Comparison of ENCODE assay signal across 14 mouse cellular contexts in the genomic region with DNA sequence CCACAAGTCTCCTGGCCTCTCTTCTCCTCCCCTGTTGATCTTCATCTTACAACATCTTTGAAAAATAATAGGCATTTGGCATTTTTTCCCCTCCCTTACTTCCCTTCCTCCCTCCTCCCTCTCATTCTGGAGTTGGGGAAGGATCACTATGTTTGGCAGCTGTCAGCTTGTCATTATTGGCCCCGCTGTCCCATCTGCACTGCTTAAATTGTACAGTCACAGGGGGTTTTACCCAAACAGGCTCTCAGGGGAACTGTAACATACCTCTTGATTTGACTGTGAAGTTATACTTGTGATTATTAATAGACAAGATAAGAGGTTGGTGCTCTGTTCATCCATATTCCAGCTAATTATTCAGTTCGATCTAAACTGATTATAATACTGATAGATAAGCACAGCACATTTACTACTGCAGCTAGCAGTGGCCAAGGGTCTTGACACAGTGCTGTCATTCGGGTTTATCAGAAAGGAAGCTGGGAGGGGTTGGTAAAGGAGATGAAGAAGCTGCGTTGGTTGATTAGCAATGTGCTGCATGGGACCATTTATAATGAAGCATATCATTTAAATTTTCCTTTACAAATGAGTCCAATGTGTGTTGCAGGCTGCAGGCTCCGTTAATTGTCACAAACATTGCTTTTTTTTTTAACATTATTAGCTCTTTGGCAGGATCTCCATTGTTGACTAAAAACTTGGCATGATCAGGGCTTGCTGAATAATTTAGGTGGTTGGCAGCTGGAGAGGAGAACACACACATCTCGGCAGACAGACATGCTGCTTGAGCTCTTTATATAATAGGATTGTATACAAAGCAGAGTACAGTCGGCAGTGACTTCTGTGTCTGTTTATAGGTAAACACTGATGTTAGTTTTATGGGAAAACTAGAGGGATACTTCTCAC.
DNase-seq lines count a peak whose midpoint lies in the region; ATAC-seq and TF ChIP-seq lines count a peak whose summit lies in the region.
"Had no signal": no experiment of that assay in that cellular context is flagged by ENCODE, and none has a peak within 500 bp of the region (broad histone marks: within the 10 kb centered on the region; RNA-seq: fewer than 3 reads in every experiment).

No protein-coding gene starts in this region.

- no peak overlapping the region for H3K9ac ChIP-seq in lung, embryonic 14.5 days
- H3K9ac ChIP-seq in lung, postnatal 0 days (replicated peaks; ENCODE audit: low read depth) = no peak overlapping the region
- no peak overlapping the region for H3K9ac ChIP-seq in hindbrain, postnatal 0 days (replicated peaks; ENCODE audit: low read length)
- H3K9ac ChIP-seq in midbrain, postnatal 0 days (replicated peaks; ENCODE audit: low read length, poor library complexity, severe bottlenecking) = no peak overlapping the region
- H3K9ac ChIP-seq in heart, adult 2 months (ENCODE audit: low read depth, low read length) = no peak overlapping the region
- H3K9ac ChIP-seq: heart, embryonic 13.5 days; liver, postnatal 0 days had no signal

- WGBS in lung, embryonic 14.5 days = 53% methylated on average over 7 of the region's 7 CpGs
- WGBS in lung, postnatal 0 days = 47% methylated on average over 7 of the region's 7 CpGs
- WGBS in hindbrain, postnatal 0 days = 28% methylated on average over 7 of the region's 7 CpGs
- WGBS in midbrain, postnatal 0 days = 27% methylated on average over 7 of the region's 7 CpGs
- 53% methylated on average over 7 of the region's 7 CpGs for WGBS in heart, adult 2 months

- no peaks in the 10 kb centered on the region for H3K9me3 ChIP-seq in lung, embryonic 14.5 days (ENCODE audit: low read depth, low read length)
- no peaks in the 10 kb centered on the region for H3K9me3 ChIP-seq in lung, postnatal 0 days (ENCODE audit: low read length)
- no peaks in the 10 kb centered on the region for H3K9me3 ChIP-seq in hindbrain, postnatal 0 days (ENCODE audit: low read length)
- H3K9me3 ChIP-seq in midbrain, postnatal 0 days (ENCODE audit: low read length) = no peaks in the 10 kb centered on the region
- H3K9me3 ChIP-seq: heart, embryonic 13.5 days had no signal

- TF ChIP-seq EP300 in lung, postnatal 0 days (IDR thresholded peaks at IDR 0.05) = no peak
- TF ChIP-seq EP300 in heart, adult 2 months (IDR thresholded peaks at IDR 0.05; ENCODE audit: insufficient read depth, low read depth, low read length) = no peak

- no peak for TF ChIP-seq CTCF in lung, embryonic 14.5 days (IDR thresholded peaks at IDR 0.05; ENCODE audit: low read depth)
- no peak for TF ChIP-seq CTCF in lung, postnatal 0 days (IDR thresholded peaks at IDR 0.05)
- TF ChIP-seq CTCF in brain, embryonic 14.5 days (IDR thresholded peaks at IDR 0.05; ENCODE audit: borderline replicate concordance, extremely low read depth, insufficient read depth, insufficient read length) = no peak
- TF ChIP-seq CTCF in hindbrain, postnatal 0 days (IDR thresholded peaks at IDR 0.05; ENCODE audit: low read depth) = no peak
- TF ChIP-seq CTCF in midbrain, postnatal 0 days (IDR thresholded peaks at IDR 0.05) = no peak
- TF ChIP-seq CTCF in heart, adult 2 months (IDR thresholded peaks at IDR 0.05) = no peak

- intact Hi-C loops in heart, adult 2 months (cut with DNase I) = no loop called here
- intact Hi-C loops in left cerebral cortex, postnatal 25 days (cut with DNase I) = no loop called here

- TF ChIP-seq POLR2A in brain, embryonic 14.5 days (IDR thresholded peaks at IDR 0.05; ENCODE audit: borderline replicate concordance, extremely low read depth, insufficient read depth, insufficient read length, poor library complexity, severe bottlenecking) = no peak
- TF ChIP-seq POLR2A in heart, adult 2 months (IDR thresholded peaks at IDR 0.05; ENCODE audit: insufficient read depth, low read depth, low read length) = no peak

- no peak overlapping the region for H3K4me3 ChIP-seq in lung, embryonic 14.5 days (ENCODE audit: low read depth, low read length)
- H3K4me3 ChIP-seq in lung, postnatal 0 days (ENCODE audit: low read depth, low read length) = no peak overlapping the region
- no peak overlapping the region for H3K4me3 ChIP-seq in hindbrain, postnatal 0 days (ENCODE audit: low read length)
- H3K4me3 ChIP-seq in midbrain, postnatal 0 days (ENCODE audit: low read depth, low read length) = no peak overlapping the region
- no peak overlapping the region for H3K4me3 ChIP-seq in heart, adult 2 months
- H3K4me3 ChIP-seq: heart, embryonic 13.5 days had no signal

- ATAC-seq in lung, embryonic 14.5 days (ENCODE audit: insufficient read depth) = no peak
- no peak for ATAC-seq in lung, postnatal 0 days
- ATAC-seq in hindbrain, postnatal 0 days = no peak
- no peak for ATAC-seq in midbrain, postnatal 0 days (ENCODE audit: low FRiP score)
- ATAC-seq: liver, postnatal 0 days had no signal

- H3K79me2 ChIP-seq in heart, adult 2 months (replicated peaks; ENCODE audit: control insufficient read depth, insufficient read depth, low read length) = no peaks in the 10 kb centered on the region

- H3K27me3 ChIP-seq in lung, embryonic 14.5 days (ENCODE audit: insufficient read depth, low read length) = no peaks in the 10 kb centered on the region
- H3K27me3 ChIP-seq in lung, postnatal 0 days (replicated peaks; ENCODE audit: insufficient read depth, low read length) = no peaks in the 10 kb centered on the region
- no peaks in the 10 kb centered on the region for H3K27me3 ChIP-seq in hindbrain, postnatal 0 days (ENCODE audit: insufficient read depth, low read length)
- no peaks in the 10 kb centered on the region for H3K27me3 ChIP-seq in midbrain, postnatal 0 days (ENCODE audit: insufficient read depth, low read length)
- H3K27me3 ChIP-seq in heart, adult 2 months (ENCODE audit: control insufficient read depth, insufficient read depth, low read length) = no peaks in the 10 kb centered on the region
- H3K27me3 ChIP-seq: heart, embryonic 13.5 days had no signal

- DNase-seq in lung, embryonic 14.5 days = peak; percentile 18
- no peak for DNase-seq in lung, postnatal 0 days (ENCODE audit: low spot score)
- DNase-seq in brain, embryonic 14.5 days (ENCODE audit: low read depth) = peak; percentile 92
- peak; percentile 47 for DNase-seq in hindbrain, postnatal 0 days (ENCODE audit: low spot score)
- peak; percentile 32 for DNase-seq in midbrain, postnatal 0 days (ENCODE audit: low spot score)
- no peak for DNase-seq in heart, adult 2 months
- no peak for DNase-seq in left cerebral cortex, postnatal 25 days (ENCODE audit: low spot score in 2 of 2)
- DNase-seq in adrenal gland, adult 8-10 months = no peak
- DNase-seq: cerebellum, adult 2 months; kidney, adult 18-20 months; kidney, postnatal 14 days; liver, postnatal 0 days; lung, postnatal 4 days had no signal

- no peak overlapping the region for H3K27ac ChIP-seq in lung, embryonic 14.5 days (ENCODE audit: low read depth)
- no peak overlapping the region for H3K27ac ChIP-seq in lung, postnatal 0 days (ENCODE audit: low read length)
- no peak overlapping the region for H3K27ac ChIP-seq in hindbrain, postnatal 0 days
- H3K27ac ChIP-seq in midbrain, postnatal 0 days (ENCODE audit: low read depth, low read length) = no peak overlapping the region
- no peak overlapping the region for H3K27ac ChIP-seq in heart, adult 2 months
- H3K27ac ChIP-seq: heart, embryonic 13.5 days had no signal

- no peak overlapping the region for H3K4me2 ChIP-seq in lung, embryonic 14.5 days
- H3K4me2 ChIP-seq in lung, postnatal 0 days (replicated peaks; ENCODE audit: low read depth, low read length) = no peak overlapping the region
- H3K4me2 ChIP-seq in hindbrain, postnatal 0 days (ENCODE audit: low read depth, low read length) = 0 out of 2 replicates have a peak overlapping the region, but pooled peaks have one; percentile 13
- H3K4me2 ChIP-seq in midbrain, postnatal 0 days (ENCODE audit: low read depth, low read length, poor library complexity, severe bottlenecking) = peak overlapping the region; percentile 6; the same call in 1 of the 2 replicates
- H3K4me2 ChIP-seq: heart, embryonic 13.5 days had no signal

- H3K4me1 ChIP-seq in lung, embryonic 14.5 days (ENCODE audit: insufficient read depth) = no peaks in the 10 kb centered on the region
- H3K4me1 ChIP-seq in lung, postnatal 0 days (ENCODE audit: insufficient read depth, low read depth, low read length) = no peaks in the 10 kb centered on the region
- 0 out of 2 replicates have a peak, but pooled peaks cover 4% of the 10 kb centered on the region for H3K4me1 ChIP-seq in hindbrain, postnatal 0 days (ENCODE audit: insufficient read depth, low read length)
- 0 out of 2 replicates have a peak, but pooled peaks cover 4% of the 10 kb centered on the region for H3K4me1 ChIP-seq in midbrain, postnatal 0 days (ENCODE audit: insufficient read depth, low read length)
- H3K4me1 ChIP-seq in heart, adult 2 months (ENCODE audit: control insufficient read depth, insufficient read depth, low read length) = no peaks in the 10 kb centered on the region
- H3K4me1 ChIP-seq: heart, embryonic 13.5 days had no signal

- H3K36me3 ChIP-seq in lung, embryonic 14.5 days (ENCODE audit: insufficient read depth) = no peaks in the 10 kb centered on the region
- no peaks in the 10 kb centered on the region for H3K36me3 ChIP-seq in lung, postnatal 0 days (ENCODE audit: insufficient read depth, low read length)
- no peaks in the 10 kb centered on the region for H3K36me3 ChIP-seq in hindbrain, postnatal 0 days (ENCODE audit: insufficient read depth, low read length)
- H3K36me3 ChIP-seq in midbrain, postnatal 0 days (ENCODE audit: insufficient read depth, low read length) = no peaks in the 10 kb centered on the region
- H3K36me3 ChIP-seq in heart, adult 2 months (ENCODE audit: control insufficient read depth, insufficient read depth, low read length) = no peaks in the 10 kb centered on the region
- H3K36me3 ChIP-seq: heart, embryonic 13.5 days had no signal

Comparison
In these comparisons a context has a peak if more than half of its experiments do, and no peak if none do; other contexts are left out.
1. DNase-seq: peak in lung, embryonic 14.5 days (single experiment), brain, embryonic 14.5 days (single experiment), hindbrain, postnatal 0 days (single experiment) and midbrain, postnatal 0 days (single experiment); none in lung, postnatal 0 days (single experiment), heart, adult 2 months (0 of 2), left cerebral cortex, postnatal 25 days (0 of 2) and adrenal gland, adult 8-10 months (single experiment).
2. H3K4me2 ChIP-seq: peak in hindbrain, postnatal 0 days (single experiment) and midbrain, postnatal 0 days (single experiment); none in lung, embryonic 14.5 days (single experiment) and lung, postnatal 0 days (single experiment).